Mouse (Mus musculus): Measurements from ENCODE around the gene 2210408I21Rik.

DNA sequence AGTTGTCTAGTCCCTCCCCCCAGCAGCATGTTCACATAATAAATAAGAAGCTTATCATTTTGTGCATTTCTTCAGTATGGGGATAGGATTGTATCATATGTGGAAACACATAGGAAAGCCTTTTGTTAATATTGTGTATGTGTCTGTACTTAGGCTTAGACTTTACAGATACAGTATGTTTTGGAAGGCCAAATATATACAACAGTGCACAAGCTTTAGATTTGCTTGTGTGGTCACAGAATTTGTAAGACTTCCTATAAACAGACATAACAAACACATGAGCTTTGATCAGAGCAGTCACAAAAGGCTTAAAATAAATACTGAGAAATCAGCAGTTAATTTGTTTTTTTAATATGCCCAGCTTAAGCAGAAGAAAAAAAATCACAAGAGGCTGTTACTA lies 253.9 kb downstream of the 2210408I21Rik start:
- TF ChIP-seq GATA1 (IDR thresholded peaks at IDR 0.05; ENCODE audit: borderline replicate concordance, low read length) (no peak), FLI1 (IDR thresholded peaks at IDR 0.05; ENCODE audit: low read length) (no peak)
